Mouse (Mus musculus) frontal cortex, postnatal 25 days (tissue): ENCODE measurements at regions not wholly inside any gene's neighbourhood (a gene's known extent, or its start where the extent isn't known, plus 50 kb on each side); places are given as distances from the start of the nearest gene placed in this dataset.

Source experiments
- DNase-seq, 2 experiments: peaks; one replicate each; pipeline ENCODE4 v3.0.0; 2022; ENCODE audit warnings: low spot score in 2 of 2

- DNase-seq, result no peak
These were observed 372.8 kb upstream of the Sptlc3 start for GRCm38 (mm10) chr2:139120905-139121304.

- no peak for DNase-seq
These were observed 361.6 kb upstream of the Sptlc3 start for GRCm38 (mm10) chr2:139132121-139132520.

- DNase-seq, result no peak
These were observed 346.7 kb upstream of the Sptlc3 start for GRCm38 (mm10) chr2:139147004-139147403.

DNA sequence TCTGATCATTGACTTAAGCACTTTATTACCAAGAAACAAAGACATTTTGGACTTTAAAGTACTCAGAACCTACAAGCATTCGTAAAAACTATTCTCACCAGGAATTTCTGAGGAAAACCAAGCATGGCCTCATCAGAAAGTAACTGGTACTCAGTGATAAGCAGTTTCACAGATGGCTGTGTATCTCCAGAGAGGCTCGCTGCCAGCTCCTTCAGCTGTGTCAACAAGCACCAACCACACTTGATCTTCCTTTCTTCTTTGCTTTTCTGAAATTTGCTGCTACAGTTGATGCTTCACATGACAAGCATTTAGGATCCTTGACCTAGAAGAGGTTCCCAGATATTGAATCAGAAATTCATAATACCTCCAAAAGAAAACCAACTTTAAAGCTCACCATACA is 314.1 kb upstream of the Sptlc3 start:
- no peak for DNase-seq

DNA sequence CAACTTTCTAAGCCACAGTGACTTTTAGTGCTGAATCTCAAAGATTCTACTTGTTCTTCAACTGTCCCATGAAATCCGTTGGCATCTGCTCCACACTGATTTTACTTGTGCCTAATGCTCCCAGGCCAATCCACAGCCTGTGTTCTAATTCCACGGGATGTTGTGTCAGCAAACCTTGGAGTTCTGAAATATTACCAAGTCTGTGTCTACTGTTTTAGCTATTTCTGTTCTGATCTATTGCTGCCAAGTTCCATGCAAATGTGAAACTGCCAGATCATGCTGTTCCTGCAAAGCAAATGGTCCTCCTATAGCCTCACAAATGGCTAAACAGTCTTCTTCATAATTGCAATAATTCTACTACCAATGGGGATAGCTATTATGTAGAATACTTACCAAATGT is 295.4 kb upstream of the Sptlc3 start:
- no peak for DNase-seq

- no peak for DNase-seq
These were observed 286.1 kb upstream of the Sptlc3 start for GRCm38 (mm10) chr2:139207649-139208048.

DNA sequence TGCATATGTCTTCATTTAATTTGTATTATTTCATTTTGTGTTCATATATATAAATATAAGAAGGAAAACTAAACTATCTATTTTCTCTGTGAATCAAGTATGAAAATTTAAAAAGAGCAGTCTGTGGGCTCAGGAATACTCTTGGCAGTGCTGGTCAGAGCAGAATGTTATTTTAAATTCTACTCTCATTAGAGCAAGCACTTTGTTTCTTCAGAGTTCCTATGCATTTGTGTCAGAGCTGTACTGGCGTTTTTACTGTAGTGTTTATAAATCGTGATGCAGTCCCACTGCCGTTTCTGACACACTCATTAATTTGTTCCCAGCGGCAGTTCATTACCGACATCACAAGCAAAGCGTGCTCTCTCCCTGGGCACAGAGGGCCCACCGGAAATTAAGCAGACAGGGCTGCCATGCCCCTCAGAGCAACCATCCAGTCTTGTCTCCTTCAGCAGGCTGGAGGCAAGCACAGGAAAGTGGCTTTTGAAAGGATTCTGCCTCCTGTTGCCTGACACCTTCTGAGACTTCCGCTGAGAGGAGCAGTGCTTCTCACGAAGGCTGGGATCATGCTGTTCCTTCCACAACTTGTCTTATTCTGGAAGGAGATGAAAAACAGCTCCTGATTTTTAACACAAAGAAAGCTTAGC is 272.8 kb upstream of the Sptlc3 start:
- DNase-seq, result peak in 1 of 2 experiments; percentile 20

- no peak for DNase-seq
These were observed 263.3 kb upstream of the Sptlc3 start for GRCm38 (mm10) chr2:139230453-139230852.

DNA sequence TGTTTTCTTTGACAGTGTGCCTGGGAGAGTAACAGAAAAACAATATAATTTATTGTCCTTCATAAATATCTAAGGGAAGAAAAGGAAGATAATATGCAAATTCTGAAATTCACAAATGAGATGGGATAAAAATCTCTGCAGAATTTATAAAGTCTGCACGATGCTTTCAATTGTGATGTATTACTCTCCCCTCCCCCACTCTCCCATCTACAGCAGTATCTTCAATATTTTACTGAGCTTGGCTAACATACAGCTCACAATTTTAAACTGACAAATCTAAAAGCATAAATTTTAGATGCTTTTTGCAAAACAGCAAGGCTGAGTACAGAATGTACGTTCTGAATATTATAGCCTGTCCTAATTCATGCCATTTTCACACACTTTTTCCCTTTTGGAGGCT is 243.6 kb upstream of the Sptlc3 start:
- DNase-seq, result no peak

GRCm38 (mm10) chr2:139267119-139267518 is 226.6 kb upstream of the Sptlc3 start:
- DNase-seq, result no peak

DNA sequence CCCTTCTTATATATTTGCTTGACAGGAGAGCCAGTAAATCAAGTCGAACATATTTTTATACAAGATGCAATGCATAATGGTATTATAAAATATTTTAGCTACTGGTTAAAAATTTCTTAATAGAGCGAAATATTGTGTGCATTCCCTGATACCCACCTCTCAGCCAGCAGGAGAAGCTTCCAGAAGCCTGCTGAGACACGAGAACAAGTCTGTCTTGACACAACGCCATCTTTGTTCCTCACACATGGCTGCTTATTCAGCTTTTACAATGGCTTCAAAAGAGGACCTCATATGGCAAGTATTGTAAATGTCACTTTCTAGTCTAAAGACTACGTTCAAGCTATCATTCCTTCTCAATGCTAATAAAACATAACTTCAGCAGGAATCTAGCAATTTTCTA is 217.1 kb upstream of the Sptlc3 start:
- no peak for DNase-seq

GRCm38 (mm10) chr2:139277571-139277970 is 216.1 kb upstream of the Sptlc3 start:
- DNase-seq, result peak in 1 of 2 experiments; percentile 10

- DNase-seq, result no peak
These were observed 212.7 kb upstream of the Sptlc3 start for GRCm38 (mm10) chr2:139281056-139281455.

GRCm38 (mm10) chr2:139284315-139284714 is 209.4 kb upstream of the Sptlc3 start:
- DNase-seq, result no peak

DNA sequence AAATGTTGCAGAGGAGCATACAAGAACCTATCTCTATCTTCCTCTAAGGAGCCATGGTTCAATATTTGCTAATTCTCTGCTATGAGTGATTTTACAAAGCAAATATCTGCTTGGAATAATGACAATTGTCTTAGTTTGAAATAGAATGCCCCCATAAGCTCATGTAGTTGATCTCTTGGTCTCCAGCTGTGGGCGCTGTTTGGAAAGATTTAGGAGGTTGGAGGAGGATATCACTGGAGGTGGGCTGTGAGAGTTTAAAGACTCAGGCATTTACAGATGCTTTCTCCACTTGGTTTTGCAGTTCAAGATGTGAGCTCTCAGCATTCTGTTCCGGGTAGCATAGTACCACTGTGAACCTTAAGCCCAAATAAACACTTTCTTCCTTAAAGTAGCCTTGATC is 207.3 kb upstream of the Sptlc3 start:
- no peak for DNase-seq

GRCm38 (mm10) chr2:139298541-139299152 is 195.1 kb upstream of the Sptlc3 start:
- DNase-seq, result no peak

DNA sequence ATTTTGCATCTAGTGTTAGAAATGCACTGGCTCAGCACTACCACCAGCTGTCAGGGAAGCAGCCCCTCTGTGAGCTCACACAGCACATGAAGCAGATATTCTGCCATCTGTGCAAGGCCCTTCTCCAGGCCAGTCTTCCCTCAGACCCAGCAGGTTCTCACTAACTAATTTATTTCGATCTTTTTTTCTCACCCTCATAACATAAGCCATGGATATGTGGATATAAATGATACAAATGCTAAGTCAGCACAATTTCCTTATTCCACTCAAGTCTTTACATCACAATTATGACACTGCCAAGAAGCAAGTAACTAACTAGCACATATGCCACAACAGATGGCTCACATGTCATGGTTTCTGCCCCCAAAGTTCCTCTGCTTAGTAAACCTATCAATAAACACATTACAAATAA is 182.3 kb upstream of the Sptlc3 start:
- no peak for DNase-seq

GRCm38 (mm10) chr2:139312053-139312452 is 181.7 kb upstream of the Sptlc3 start:
- no peak for DNase-seq

- DNase-seq, result no peak
These were observed 171.2 kb upstream of the Sptlc3 start for GRCm38 (mm10) chr2:139322509-139322908.

GRCm38 (mm10) chr2:139325501-139325900 is 168.2 kb upstream of the Sptlc3 start:
- no peak for DNase-seq

DNA sequence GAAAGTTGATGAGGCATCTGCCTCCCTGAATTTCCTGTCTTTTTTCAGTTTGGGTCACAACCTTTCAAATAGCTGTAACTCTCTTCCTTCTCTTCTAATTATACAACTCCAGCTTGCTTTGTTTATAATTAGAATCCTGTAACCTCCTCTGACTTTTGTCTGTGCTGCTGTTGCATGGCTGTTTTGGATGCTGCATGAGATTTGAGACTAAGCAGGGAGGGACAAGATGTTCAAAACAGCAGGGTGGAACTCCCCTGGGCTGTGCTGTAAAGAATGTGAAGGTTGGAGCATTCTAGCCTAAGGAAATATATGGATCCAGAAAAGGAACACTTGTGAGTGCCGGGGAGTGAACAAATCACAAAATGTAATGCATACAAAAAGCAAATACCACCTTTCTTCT is 159.0 kb upstream of the Sptlc3 start:
- DNase-seq, result no peak

- DNase-seq, result no peak
These were observed 155.5 kb upstream of the Sptlc3 start for GRCm38 (mm10) chr2:139338240-139338639.

DNA sequence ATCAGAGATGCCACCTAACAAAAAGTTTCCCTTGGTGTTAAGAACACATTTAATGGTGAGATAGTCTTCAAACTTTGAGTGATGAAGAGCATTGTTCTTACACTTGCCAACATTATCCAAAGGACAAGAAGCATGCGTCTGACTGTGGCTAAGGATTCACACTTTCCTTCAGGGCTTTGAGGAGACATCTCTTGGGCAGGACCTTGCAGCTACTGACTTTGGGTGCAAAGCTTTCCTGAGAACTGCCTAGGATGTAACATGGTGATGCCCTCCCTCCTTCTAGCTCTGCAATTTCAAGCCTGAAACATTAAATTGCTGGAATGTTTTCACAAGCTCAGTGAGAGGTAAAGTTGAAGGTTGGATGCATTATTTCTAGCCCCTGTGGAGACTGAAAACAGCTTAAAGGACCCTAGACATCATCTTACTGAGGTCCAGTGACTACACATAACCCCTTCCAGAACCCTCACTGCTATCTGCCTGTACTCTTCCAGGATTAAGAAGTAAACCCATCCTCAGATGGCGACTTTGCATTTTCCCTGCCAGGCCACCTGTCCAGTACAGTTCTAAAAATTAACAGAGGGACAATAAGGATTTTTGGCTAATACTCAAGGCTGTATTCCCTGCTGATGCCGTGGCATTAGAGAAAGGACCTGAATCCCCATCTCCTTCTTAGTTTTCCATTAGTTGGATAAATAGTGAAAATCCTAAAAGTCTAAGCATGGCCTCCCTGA is 137.3 kb upstream of the Sptlc3 start:
- DNase-seq, result no peak
